Mouse (Mus musculus): ENCODE data around the gene Sash1. TPM values are rescaled to one million over a fixed set of nuclear protein-coding genes. Genes with fewer than 3 reads are reported as not detected.

The Sash1 gene
- polyA plus RNA-seq, 1 experiment from 2014 or later: 2.8 TPM

DNA sequence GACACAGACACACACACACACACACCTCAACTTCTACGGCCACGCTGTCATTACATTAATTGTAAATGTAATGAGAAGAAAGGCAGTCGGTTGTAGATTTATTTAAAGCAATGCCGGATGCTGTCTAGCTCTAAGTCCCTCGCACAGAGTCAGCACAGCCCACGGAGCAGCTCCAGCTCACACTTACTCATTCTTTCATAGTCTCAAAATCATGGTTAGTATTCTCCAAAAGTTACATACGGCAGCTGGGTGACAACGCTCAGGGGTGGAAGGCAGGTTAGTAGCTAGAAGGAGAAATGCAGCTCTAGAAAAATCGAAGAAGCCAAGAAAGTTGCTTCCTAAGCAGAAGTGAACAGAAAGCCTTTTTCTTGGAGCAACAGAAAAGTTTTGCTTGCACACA lies 124.2 kb downstream of the Sash1 start:
- no peaks in the 10 kb centered on the region for H3K9me3 ChIP-seq (ENCODE audit: control insufficient read depth, low read length)
- H3K9ac ChIP-seq (ENCODE audit: low read depth, low read length): peak overlapping the region; percentile 17
- peaks cover 22% of the 10 kb centered on the region for H3K4me1 ChIP-seq (ENCODE audit: control insufficient read depth, insufficient read depth, low read length)
- ATAC-seq: no peak
- H3K4me2 ChIP-seq (ENCODE audit: low read depth, low read length): peak overlapping the region; percentile 42
- WGBS: 46% methylated on average over 9 of the region's 9 CpGs
- peak overlapping the region; percentile 57 for H3K27ac ChIP-seq (ENCODE audit: low read length)
- H3K4me3 ChIP-seq (ENCODE audit: low read length): peak overlapping the region; percentile 32
- no peaks in the 10 kb centered on the region for H3K36me3 ChIP-seq (ENCODE audit: control insufficient read depth, insufficient read depth, low read length)
- no peaks in the 10 kb centered on the region for H3K27me3 ChIP-seq (replicated peaks; ENCODE audit: control insufficient read depth, insufficient read depth, low read length)

- H3K4me3 ChIP-seq (ENCODE audit: low read length): peak overlapping the region; percentile 6; the same call in 1 of the 2 replicates
- H3K4me1 ChIP-seq (ENCODE audit: control insufficient read depth, insufficient read depth, low read length): peaks cover 29% of the 10 kb centered on the region
- no peaks in the 10 kb centered on the region for H3K27me3 ChIP-seq (replicated peaks; ENCODE audit: control insufficient read depth, insufficient read depth, low read length)
- H3K9ac ChIP-seq (ENCODE audit: low read depth, low read length): no peak overlapping the region
- peak overlapping the region; percentile 35; the same call in 1 of the 2 replicates for H3K27ac ChIP-seq (ENCODE audit: low read length)
- no peaks in the 10 kb centered on the region for H3K36me3 ChIP-seq (ENCODE audit: control insufficient read depth, insufficient read depth, low read length)
- WGBS: 35% methylated on average over 4 of the region's 4 CpGs
- no peaks in the 10 kb centered on the region for H3K9me3 ChIP-seq (ENCODE audit: control insufficient read depth, low read length)
- peak overlapping the region; percentile 42 for H3K4me2 ChIP-seq (ENCODE audit: low read depth, low read length)
- peak; percentile 52 for ATAC-seq
These were observed 125.3 kb downstream of the Sash1 start for GRCm38 (mm10) chr10:8760598-8760997.

GRCm38 (mm10) chr10:8759228-8759627 lies 126.6 kb downstream of the Sash1 start:
- no peak overlapping the region for H3K4me2 ChIP-seq (ENCODE audit: low read depth, low read length)
- peaks cover 29% of the 10 kb centered on the region for H3K4me1 ChIP-seq (ENCODE audit: control insufficient read depth, insufficient read depth, low read length)
- H3K4me3 ChIP-seq (ENCODE audit: low read length): no peak overlapping the region
- H3K27ac ChIP-seq (ENCODE audit: low read length): 0 out of 2 replicates have a peak overlapping the region, but pooled peaks have one; percentile 7
- no peaks in the 10 kb centered on the region for H3K36me3 ChIP-seq (ENCODE audit: control insufficient read depth, insufficient read depth, low read length)
- no peaks in the 10 kb centered on the region for H3K27me3 ChIP-seq (replicated peaks; ENCODE audit: control insufficient read depth, insufficient read depth, low read length)
- no peak overlapping the region for H3K9ac ChIP-seq (ENCODE audit: low read depth, low read length)
- H3K9me3 ChIP-seq (ENCODE audit: control insufficient read depth, low read length): no peaks in the 10 kb centered on the region
- WGBS: 82% methylated on average over 7 of the region's 7 CpGs
- no peak for ATAC-seq

DNA sequence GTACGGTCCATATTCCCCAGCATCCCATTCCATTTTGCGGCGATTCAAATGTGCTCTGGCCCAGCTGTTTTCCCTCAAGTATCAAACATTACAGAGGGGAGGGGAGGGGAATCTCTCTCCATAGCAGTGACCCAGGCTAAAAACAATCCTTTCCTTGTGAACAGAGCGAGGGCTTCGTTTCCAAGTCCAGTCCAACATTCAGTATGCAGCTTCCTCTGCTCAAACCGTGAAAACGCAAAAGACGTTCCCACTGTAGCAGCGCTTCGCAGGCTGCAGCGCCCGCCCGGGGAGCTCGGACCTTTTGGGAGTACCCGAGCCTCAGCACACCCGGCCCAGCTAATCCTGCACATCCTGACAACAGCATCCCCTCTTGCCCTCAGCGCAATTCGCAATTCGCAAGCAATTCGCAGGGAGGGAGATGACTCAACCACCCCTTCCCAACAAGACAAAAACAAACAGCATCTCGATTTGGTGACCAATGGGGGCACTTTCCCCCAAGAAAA lies 128.4 kb downstream of the Sash1 start:
- Histone ChIP-seq H3K9me3 (ENCODE audit: control insufficient read depth, low read length) (no peaks in the 10 kb centered on the region), H3K4me2 (ENCODE audit: low read depth, low read length) (peak overlapping the region; percentile 1), H3K4me3 (ENCODE audit: low read length) (peak overlapping the region; percentile 15; the same call in 1 of the 2 replicates), H3K27me3 (replicated peaks; ENCODE audit: control insufficient read depth, insufficient read depth, low read length) (no peaks in the 10 kb centered on the region), H3K27ac (ENCODE audit: low read length) (peak overlapping the region; percentile 88), H3K9ac (ENCODE audit: low read depth, low read length) (peak overlapping the region; percentile 30), H3K36me3 (ENCODE audit: control insufficient read depth, insufficient read depth, low read length) (peaks cover 6% of the 10 kb centered on the region; the same call in 1 of the 2 replicates), H3K4me1 (ENCODE audit: control insufficient read depth, insufficient read depth, low read length) (peaks cover 22% of the 10 kb centered on the region)
- peak; percentile 63 for ATAC-seq
- 30% methylated on average over 21 of the region's 21 CpGs for WGBS

GRCm38 (mm10) chr10:8756604-8757354 lies 129.1 kb downstream of the Sash1 start:
- Histone ChIP-seq H3K4me2 (ENCODE audit: low read depth, low read length) (peak overlapping the region; percentile 1; the same call in 1 of the 2 replicates), H3K9me3 (ENCODE audit: control insufficient read depth, low read length) (no peaks in the 10 kb centered on the region), H3K4me1 (ENCODE audit: control insufficient read depth, insufficient read depth, low read length) (peaks cover 17% of the 10 kb centered on the region; the same call in 1 of the 2 replicates), H3K36me3 (ENCODE audit: control insufficient read depth, insufficient read depth, low read length) (peaks cover 6% of the 10 kb centered on the region; the same call in 1 of the 2 replicates), H3K27ac (ENCODE audit: low read length) (peak overlapping the region; percentile 88), H3K9ac (ENCODE audit: low read depth, low read length) (0 out of 2 replicates have a peak overlapping the region, but pooled peaks have one; percentile 27), H3K27me3 (replicated peaks; ENCODE audit: control insufficient read depth, insufficient read depth, low read length) (no peaks in the 10 kb centered on the region), H3K4me3 (ENCODE audit: low read length) (peak overlapping the region; percentile 15; the same call in 1 of the 2 replicates)
- WGBS: 53% methylated on average over 11 of the region's 11 CpGs
- ATAC-seq: no peak

DNA sequence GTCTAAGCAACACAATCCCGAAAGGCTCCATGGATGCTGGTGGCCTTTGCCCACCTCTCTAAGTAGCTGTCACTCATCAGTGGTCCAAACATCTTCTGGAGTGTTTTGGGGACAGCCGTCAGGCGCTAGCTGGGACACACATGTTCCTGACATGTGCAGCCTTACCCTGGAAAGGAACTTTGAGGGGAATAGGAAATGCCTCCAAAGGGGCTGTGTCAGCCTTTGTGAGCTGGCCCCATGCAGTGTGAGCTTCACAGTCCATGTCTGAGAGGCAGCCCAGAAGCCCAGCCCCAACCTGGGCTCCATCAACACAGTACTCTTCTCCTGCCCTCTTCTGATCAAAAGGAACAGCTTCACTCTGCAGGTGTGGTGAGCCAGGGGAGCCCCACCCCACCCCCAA lies 132.5 kb downstream of the Sash1 start:
- 94% methylated on average over 3 of the region's 3 CpGs for WGBS
- no peak overlapping the region for H3K9ac ChIP-seq (ENCODE audit: low read depth, low read length)
- no peak overlapping the region for H3K4me3 ChIP-seq (ENCODE audit: low read length)
- H3K27me3 ChIP-seq (replicated peaks; ENCODE audit: control insufficient read depth, insufficient read depth, low read length): no peaks in the 10 kb centered on the region
- H3K4me1 ChIP-seq (ENCODE audit: control insufficient read depth, insufficient read depth, low read length): peaks cover 15% of the 10 kb centered on the region; the same call in 1 of the 2 replicates
- no peaks in the 10 kb centered on the region for H3K9me3 ChIP-seq (ENCODE audit: control insufficient read depth, low read length)
- ATAC-seq: no peak
- H3K36me3 ChIP-seq (ENCODE audit: control insufficient read depth, insufficient read depth, low read length): peaks cover 6% of the 10 kb centered on the region; the same call in 1 of the 2 replicates
- no peak overlapping the region for H3K27ac ChIP-seq (ENCODE audit: low read length)
- H3K4me2 ChIP-seq (ENCODE audit: low read depth, low read length): no peak overlapping the region

DNA sequence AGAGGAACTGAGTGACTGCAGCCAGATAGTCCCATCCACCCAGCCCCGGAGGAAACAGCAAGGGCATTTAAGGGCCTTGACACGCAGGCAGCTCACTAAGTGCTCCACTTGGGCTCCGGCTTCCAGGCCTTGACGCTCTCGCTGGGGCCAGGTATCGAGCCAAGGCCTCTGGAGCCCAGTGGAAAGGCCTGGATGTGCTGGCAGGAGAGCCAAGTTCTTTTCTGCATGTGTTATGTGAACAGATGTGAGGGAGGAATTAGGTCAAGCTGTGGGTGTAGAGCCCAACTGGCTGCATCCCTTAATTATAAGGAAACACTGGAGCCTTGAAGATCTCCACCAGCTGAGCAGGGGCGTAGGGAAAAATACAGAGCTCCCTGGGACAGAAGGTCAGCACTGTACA lies 133.4 kb downstream of the Sash1 start:
- Histone ChIP-seq H3K4me3 (ENCODE audit: low read length) (no peak overlapping the region), H3K9me3 (ENCODE audit: control insufficient read depth, low read length) (no peaks in the 10 kb centered on the region), H3K4me2 (ENCODE audit: low read depth, low read length) (no peak overlapping the region), H3K27ac (ENCODE audit: low read length) (no peak overlapping the region), H3K36me3 (ENCODE audit: control insufficient read depth, insufficient read depth, low read length) (peaks cover 6% of the 10 kb centered on the region), H3K9ac (ENCODE audit: low read depth, low read length) (no peak overlapping the region), H3K27me3 (replicated peaks; ENCODE audit: control insufficient read depth, insufficient read depth, low read length) (no peaks in the 10 kb centered on the region), H3K4me1 (ENCODE audit: control insufficient read depth, insufficient read depth, low read length) (peaks cover 15% of the 10 kb centered on the region; the same call in 1 of the 2 replicates)
- 84% methylated on average over 7 of the region's 7 CpGs for WGBS
- no peak for ATAC-seq

GRCm38 (mm10) chr10:8749537-8749936 lies 136.3 kb downstream of the Sash1 start:
- no peak overlapping the region for H3K4me3 ChIP-seq (ENCODE audit: low read length)
- no peak overlapping the region for H3K4me2 ChIP-seq (ENCODE audit: low read depth, low read length)
- H3K4me1 ChIP-seq (ENCODE audit: control insufficient read depth, insufficient read depth, low read length): no peaks in the 10 kb centered on the region
- H3K9me3 ChIP-seq (ENCODE audit: control insufficient read depth, low read length): no peaks in the 10 kb centered on the region
- H3K36me3 ChIP-seq (ENCODE audit: control insufficient read depth, insufficient read depth, low read length): peaks cover 6% of the 10 kb centered on the region
- no peak overlapping the region for H3K9ac ChIP-seq (ENCODE audit: low read depth, low read length)
- no peak overlapping the region for H3K27ac ChIP-seq (ENCODE audit: low read length)
- WGBS: 88% methylated on average over 11 of the region's 11 CpGs
- no peak for ATAC-seq
- no peaks in the 10 kb centered on the region for H3K27me3 ChIP-seq (replicated peaks; ENCODE audit: control insufficient read depth, insufficient read depth, low read length)

DNA sequence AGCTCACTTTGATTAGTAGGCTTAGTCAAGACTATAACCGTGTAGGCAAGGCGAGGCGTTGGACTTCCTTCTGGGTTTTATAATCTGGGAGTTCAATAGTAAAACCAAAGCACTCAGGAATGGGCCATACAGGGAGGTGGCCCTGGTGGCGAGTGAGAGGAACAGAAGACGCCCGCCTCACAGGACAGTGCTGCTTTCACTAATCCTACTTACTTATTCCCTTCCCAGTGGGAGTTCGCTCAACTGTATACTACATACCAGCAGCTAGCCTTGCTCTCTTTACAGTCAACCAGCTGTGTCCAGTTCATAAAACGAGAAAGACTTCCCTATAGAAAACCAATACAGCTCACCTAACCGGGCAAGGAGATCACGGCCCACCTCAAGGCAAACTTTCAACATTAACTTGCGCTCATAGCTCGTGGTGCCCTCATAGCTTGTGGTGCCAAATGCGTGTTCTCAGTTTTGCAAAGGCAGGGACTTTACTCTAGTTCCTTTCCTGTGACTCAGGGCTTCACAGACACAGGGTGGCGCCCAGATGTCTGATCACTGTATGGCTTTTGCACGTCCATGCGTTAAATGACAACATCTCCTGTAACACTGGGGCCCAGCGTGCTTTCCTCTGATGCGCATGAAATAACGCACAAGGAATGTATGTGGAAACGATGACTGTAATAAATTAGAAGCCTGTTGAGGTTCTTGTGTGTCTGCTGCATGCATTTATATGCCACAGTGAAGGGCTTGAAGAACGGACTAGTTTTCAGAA lies 138.2 kb downstream of the Sash1 start:
- Histone ChIP-seq H3K36me3 (ENCODE audit: control insufficient read depth, insufficient read depth, low read length) (no peaks in the 10 kb centered on the region; the same call in 1 of the 2 replicates), H3K4me1 (ENCODE audit: control insufficient read depth, insufficient read depth, low read length) (no peaks in the 10 kb centered on the region), H3K27me3 (replicated peaks; ENCODE audit: control insufficient read depth, insufficient read depth, low read length) (no peaks in the 10 kb centered on the region), H3K4me2 (ENCODE audit: low read depth, low read length) (no peak overlapping the region), H3K9ac (ENCODE audit: low read depth, low read length) (no peak overlapping the region), H3K4me3 (ENCODE audit: low read length) (no peak overlapping the region), H3K9me3 (ENCODE audit: control insufficient read depth, low read length) (no peaks in the 10 kb centered on the region), H3K27ac (ENCODE audit: low read length) (no peak overlapping the region)
- WGBS: 87% methylated on average over 21 of the region's 21 CpGs
- no peak for ATAC-seq
